Mouse (Mus musculus) bone marrow macrophage, adult 2 months (primary cell): ENCODE measurements at regions not wholly inside any gene's neighbourhood (a gene's known extent, or its start where the extent isn't known, plus 50 kb on each side); places are given as distances from the start of the nearest gene placed in this dataset.

Source experiments
- CTCF ChIP-seq: IDR thresholded peaks from 2 replicates; pipeline ENCODE4 v1.5.1; 2012; ENCODE audit warnings: low read depth, mild to moderate bottlenecking, low read length, moderate library complexity
- POLR2A ChIP-seq: IDR thresholded peaks from 2 replicates; pipeline ENCODE4 v1.6.1; 2012; ENCODE audit warnings: mild to moderate bottlenecking, low read depth, low read length, borderline replicate concordance

- no peak for TF ChIP-seq POLR2A
- no peak for TF ChIP-seq CTCF
Measured at GRCm38 (mm10) chr2:166270007-166270406, 114.5 kb upstream of the Sulf2 start.
